Mouse (Mus musculus): Measurements from ENCODE around the gene Cyp2j13. TPM values are rescaled to one million over a fixed set of nuclear protein-coding genes. Genes with fewer than 3 reads are reported as not detected.
"Not testable (repeated sequence)": the region's sequence is repeated elsewhere in the genome, so short reads cannot be mapped to it uniquely, and the experiment has no call there.

Cyp2j13 gene
- polyA plus RNA-seq, 1 experiment from 2014 or later: not detected

DNA sequence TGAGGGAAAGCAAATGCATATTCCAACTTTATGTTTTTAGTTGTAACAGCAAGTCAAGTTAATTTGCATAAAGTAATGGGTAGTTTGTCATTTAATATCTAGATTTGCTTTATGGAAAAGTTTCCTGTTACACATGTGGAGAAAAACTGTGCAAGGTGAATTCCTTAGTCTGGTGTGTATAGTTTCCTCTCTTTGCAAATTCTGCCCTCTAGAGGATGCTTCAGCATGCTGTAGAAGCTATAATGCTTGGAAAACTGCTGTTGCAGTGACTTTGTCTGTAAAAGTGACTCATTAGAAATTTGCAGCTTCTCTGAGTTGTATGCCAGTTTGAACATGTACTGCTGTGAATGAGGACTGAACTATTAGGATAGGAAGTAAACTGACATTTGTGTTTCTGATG, 54.5 kb downstream of the Cyp2j13 start:
- Histone ChIP-seq H3K4me3 (ENCODE audit: low read depth, low read length) (no peak overlapping the region), H3K4me1 (replicated peaks; ENCODE audit: control insufficient read depth, insufficient read depth, low read length) (no peaks in the 10 kb centered on the region), H3K9ac (ENCODE audit: low read length) (no peak overlapping the region), H3K27me3 (replicated peaks; ENCODE audit: control insufficient read depth, insufficient read depth, low read length) (no peaks in the 10 kb centered on the region), H3K36me3 (ENCODE audit: control insufficient read depth, insufficient read depth, low read length) (no peaks in the 10 kb centered on the region), H3K4me2 (ENCODE audit: low read length) (no peak overlapping the region), H3K9me3 (ENCODE audit: control insufficient read depth, low read length) (no peaks in the 10 kb centered on the region), H3K27ac (ENCODE audit: low read depth) (no peak overlapping the region)
- ATAC-seq (replicated peaks; ENCODE audit: low FRiP score, low TSS enrichment, low read depth): no peak
- no peak for DNase-seq (ENCODE audit: low spot score)

GRCm38 (mm10) chr4:96016875-96017274, 60.5 kb downstream of the Cyp2j13 start:
- WGBS: 95% methylated on average over 1 of the region's 1 CpGs

GRCm38 (mm10) chr4:95982221-95982620, 95.1 kb downstream of the Cyp2j13 start:
- not testable (repeated sequence) for ATAC-seq (replicated peaks; ENCODE audit: low FRiP score, low TSS enrichment, low read depth)

More at GRCm38 (mm10) chr4:96016875-96017274, 60.5 kb downstream of the Cyp2j13 start:
- no peak overlapping the region for H3K4me3 ChIP-seq (ENCODE audit: low read depth, low read length)
- ATAC-seq (replicated peaks; ENCODE audit: low FRiP score, low TSS enrichment, low read depth): no peak
- H3K9ac ChIP-seq (ENCODE audit: low read length): no peak overlapping the region
- no peak for DNase-seq (ENCODE audit: low spot score)
- 0 out of 2 replicates have a peak, but pooled peaks cover 10% of the 10 kb centered on the region for H3K36me3 ChIP-seq (ENCODE audit: control insufficient read depth, insufficient read depth, low read length)
- H3K9me3 ChIP-seq (ENCODE audit: control insufficient read depth, low read length): no peaks in the 10 kb centered on the region
- no peak overlapping the region for H3K27ac ChIP-seq (ENCODE audit: low read depth)
- no peaks in the 10 kb centered on the region for H3K27me3 ChIP-seq (replicated peaks; ENCODE audit: control insufficient read depth, insufficient read depth, low read length)
- no peaks in the 10 kb centered on the region for H3K4me1 ChIP-seq (replicated peaks; ENCODE audit: control insufficient read depth, insufficient read depth, low read length)
- no peak overlapping the region for H3K4me2 ChIP-seq (ENCODE audit: low read length)

More at GRCm38 (mm10) chr4:95982221-95982620, 95.1 kb downstream of the Cyp2j13 start:
- not testable (repeated sequence) for H3K27me3 ChIP-seq (replicated peaks; ENCODE audit: control insufficient read depth, insufficient read depth, low read length); H3K4me2 ChIP-seq (ENCODE audit: low read length); H3K36me3 ChIP-seq (ENCODE audit: control insufficient read depth, insufficient read depth, low read length); H3K9ac ChIP-seq (ENCODE audit: low read length); H3K9me3 ChIP-seq (ENCODE audit: control insufficient read depth, low read length); H3K4me3 ChIP-seq (ENCODE audit: low read depth, low read length); H3K4me1 ChIP-seq (replicated peaks; ENCODE audit: control insufficient read depth, insufficient read depth, low read length); H3K27ac ChIP-seq (ENCODE audit: low read depth); DNase-seq (ENCODE audit: low spot score)
- WGBS: 88% methylated on average over 17 of the region's 17 CpGs

Other genes starting within 250 kb of the Cyp2j13 start
- 31.1 and 38.3 TPM in 2 replicates for gene Hook1, start 110.3 kb downstream of the Cyp2j13 start, polyA plus RNA-seq (2014; fragmentation: Nextera tagmentation; extraction: Ambion mirVana)
- gene Cyp2j12, start 63.6 kb upstream of the Cyp2j13 start, polyA plus RNA-seq (2014; fragmentation: Nextera tagmentation; extraction: Ambion mirVana): not detected in 2 replicates
- gene Cyp2j7, start 159.1 kb upstream of the Cyp2j13 start, polyA plus RNA-seq (2014; fragmentation: Nextera tagmentation; extraction: Ambion mirVana): not detected in 2 replicates